Mouse (Mus musculus): ENCODE measurements around the gene Zfp820.
A peak's percentile ranks its signal among the peaks of the same experiment; 100 is the strongest.
"Not testable (repeated sequence)": the region's sequence is repeated elsewhere in the genome, so short reads cannot be mapped to it uniquely, and the experiment has no call there.

Gene Zfp820

DNA sequence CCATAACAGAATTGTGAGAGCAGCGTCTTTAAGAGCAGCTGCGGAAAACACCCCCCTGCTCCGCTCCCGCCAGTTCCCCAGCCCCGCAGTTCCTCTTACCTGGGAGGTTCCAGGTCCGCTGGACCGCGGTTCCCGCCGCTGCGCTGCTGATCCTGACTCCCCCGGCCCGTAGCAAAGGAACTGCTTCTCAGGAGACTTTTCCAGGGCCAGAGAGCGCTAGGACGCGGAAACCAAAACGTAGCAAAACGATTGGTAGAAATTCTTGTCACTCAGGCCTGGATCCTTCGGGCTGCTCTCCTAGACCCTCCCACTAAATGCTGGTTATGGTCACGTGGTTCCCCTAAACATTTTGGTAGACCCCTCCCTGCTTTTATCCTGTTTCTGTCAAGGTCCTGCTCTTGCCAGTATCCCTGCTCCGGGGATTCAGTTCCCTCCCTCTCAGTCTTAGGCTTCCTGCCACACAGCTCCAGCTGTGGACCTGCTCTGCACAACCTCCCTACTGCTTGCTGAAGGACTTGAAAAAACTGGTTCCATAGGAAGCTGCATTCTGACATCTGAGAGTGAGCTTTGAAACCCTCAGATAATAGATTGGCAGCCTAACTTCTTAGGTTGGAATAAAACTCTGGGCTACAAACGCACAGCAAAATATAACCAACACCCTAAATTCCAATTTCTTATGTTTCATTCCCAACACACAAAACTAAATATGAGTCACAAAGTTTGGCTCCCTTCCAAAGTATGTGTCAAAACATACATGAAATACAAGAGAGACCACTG, at the start of gene Zfp820:
Gene Zfp820, minus strand, starts transcription at position 228 of the 777 bp plus-strand sequence.
- DNase-seq: peak; percentile 56

DNA sequence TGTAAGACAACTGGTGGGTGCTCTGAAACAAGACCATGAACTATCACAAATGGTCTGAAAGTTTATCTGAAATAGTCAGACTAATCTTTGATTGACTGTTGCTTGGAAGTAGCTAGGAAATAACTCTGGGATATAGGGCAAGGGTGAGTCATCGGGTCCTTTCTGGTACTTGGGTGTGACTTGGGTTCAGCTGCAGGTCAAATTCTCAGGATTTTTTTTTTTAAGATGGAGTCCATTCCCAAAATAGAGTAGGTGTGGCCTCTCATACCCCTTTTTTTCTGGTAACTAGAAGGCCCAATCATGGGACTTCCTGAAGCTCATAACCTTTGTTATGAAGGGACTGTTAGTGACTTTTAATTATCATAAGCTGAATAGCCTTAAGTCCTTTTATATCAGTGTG, 25.7 kb upstream of the Zfp820 start:
- DNase-seq: no peak

DNA sequence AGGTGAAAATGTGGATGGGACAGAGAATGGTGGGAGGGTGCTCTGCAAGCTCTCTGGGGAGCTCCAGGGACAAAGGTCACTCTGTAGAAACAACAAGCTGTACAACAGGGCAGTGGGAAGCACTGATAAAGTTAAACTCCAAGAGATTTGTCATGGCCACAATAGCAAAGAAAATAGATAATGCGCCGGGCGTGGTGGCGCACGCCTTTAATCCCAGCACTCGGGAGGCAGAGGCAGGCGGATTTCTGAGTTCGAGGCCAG, 680 bp upstream of the Zfp820 start:
- DNase-seq: not testable (repeated sequence)

DNA sequence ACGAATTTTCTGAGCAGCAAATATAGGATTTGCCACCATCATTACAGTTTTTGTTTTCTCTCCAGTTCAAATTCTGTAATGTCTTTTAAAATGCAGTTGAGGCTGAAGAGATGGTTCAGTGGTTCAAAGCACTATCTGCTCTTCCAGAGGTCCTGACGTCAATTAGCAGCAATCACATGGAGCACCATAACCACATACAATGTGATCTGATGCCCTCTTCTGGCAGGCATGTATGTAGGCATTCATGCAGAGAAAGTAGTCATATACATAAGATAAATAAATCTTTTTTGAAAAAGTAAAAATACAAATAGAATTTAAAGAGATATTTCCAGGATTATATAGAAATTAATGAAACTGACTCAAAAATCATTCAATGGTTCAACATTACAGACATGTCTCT, 7.1 kb downstream of the Zfp820 start:
- no peak for DNase-seq

DNA sequence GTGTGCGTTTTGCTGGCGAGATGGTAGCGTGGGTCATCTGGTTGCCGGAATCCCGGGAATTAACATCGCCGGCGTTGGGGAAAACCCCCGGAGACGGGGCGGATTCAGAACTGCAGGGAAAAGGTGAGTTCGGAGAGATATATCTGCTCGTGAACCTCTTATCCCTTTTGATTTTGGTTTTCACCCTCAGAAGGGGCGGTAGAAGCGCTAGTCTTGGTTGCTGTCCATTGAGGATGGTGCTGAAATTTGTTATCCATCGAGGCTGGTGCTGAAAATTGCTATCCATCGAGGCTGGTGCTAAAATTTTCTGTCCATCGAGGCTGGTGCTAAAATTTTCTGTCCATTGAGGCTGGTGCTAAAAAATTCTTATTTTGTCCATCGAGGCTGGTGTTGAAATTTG, 44.2 kb downstream of the Zfp820 start:
- peak; percentile 14 for DNase-seq

DNA sequence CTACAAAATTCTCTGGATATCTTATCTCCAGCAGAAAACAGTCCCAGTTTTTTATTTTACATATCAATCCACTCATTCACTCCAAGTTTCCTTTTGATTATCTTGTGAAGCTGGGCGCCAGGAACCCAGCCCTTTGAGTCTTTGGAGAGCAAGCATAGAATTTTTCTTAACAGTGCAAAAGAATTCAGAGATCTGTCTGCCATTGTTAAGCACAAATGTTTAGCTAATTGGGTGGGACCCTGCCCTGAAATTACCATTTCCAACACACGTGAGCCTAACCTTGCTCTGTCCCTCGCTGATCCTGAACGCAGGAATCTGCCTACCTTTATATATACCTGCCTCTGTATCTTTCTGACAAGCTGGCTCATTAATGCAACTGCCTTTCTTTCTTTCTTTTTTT, 53.3 kb downstream of the Zfp820 start:
- no peak for DNase-seq

DNA sequence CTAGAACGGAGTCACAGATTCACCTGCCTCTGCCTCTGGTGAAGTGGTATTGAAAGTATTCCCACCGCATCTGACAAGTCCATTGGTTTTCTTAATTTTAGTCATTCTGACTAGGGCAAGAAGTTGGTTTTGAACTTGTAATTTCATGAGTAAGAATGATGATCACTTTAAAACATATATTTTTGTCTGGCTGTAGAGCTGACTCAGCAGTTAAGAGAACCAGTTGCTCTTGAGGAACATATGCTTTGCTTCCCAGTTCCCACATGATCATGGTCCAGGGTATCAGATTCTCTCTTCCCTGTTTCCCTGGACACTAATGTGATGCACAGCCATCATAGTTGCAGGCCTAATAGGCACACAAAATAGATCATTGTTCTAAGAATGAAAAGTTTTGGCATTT, 75.2 kb downstream of the Zfp820 start:
- no peak for DNase-seq

Data from thymus, postnatal 4 days (tissue).